14 mouse cellular contexts compared by ENCODE assay signal in genomic region chr4:132801176-132802077, GRCm38 (mm10). TPM values are rescaled to one million over a fixed set of nuclear protein-coding genes. Genes with fewer than 3 reads are reported as not detected.
DNase-seq lines count a peak whose midpoint lies in the region; ATAC-seq and TF ChIP-seq lines count a peak whose summit lies in the region.
"Had no signal": no experiment of that assay in that cellular context is flagged by ENCODE, and none has a peak within 500 bp of the region (broad histone marks: within the 10 kb centered on the region; RNA-seq: fewer than 3 reads in every experiment).

No protein-coding gene starts in this region.

- no peaks in the 10 kb centered on the region for H3K36me3 ChIP-seq in heart, adult 2 months (ENCODE audit: control insufficient read depth, insufficient read depth, low read length)
- H3K36me3 ChIP-seq in heart, embryonic 12.5 days: no peaks in the 10 kb centered on the region
- no peaks in the 10 kb centered on the region for H3K36me3 ChIP-seq in liver, embryonic 12.5 days
- H3K36me3 ChIP-seq in stomach, embryonic 16.5 days (ENCODE audit: control insufficient read depth, insufficient read depth, low read length): no peaks in the 10 kb centered on the region
- H3K36me3 ChIP-seq: forebrain, embryonic 10.5 days; neural tube, embryonic 12.5 days had no signal

- TF ChIP-seq EP300 in heart, adult 2 months (IDR thresholded peaks at IDR 0.05; ENCODE audit: insufficient read depth, low read depth, low read length): no peak

- no peak overlapping the region for H3K4me3 ChIP-seq in heart, adult 2 months
- no peak overlapping the region for H3K4me3 ChIP-seq in heart, embryonic 12.5 days
- H3K4me3 ChIP-seq in liver, embryonic 12.5 days: peak overlapping the region; percentile 37
- no peak overlapping the region for H3K4me3 ChIP-seq in stomach, embryonic 16.5 days (replicated peaks; ENCODE audit: low read length)
- H3K4me3 ChIP-seq: forebrain, embryonic 10.5 days; neural tube, embryonic 12.5 days had no signal

- DNase-seq in heart, adult 2 months: no peak
- DNase-seq in spleen, postnatal 36 days (ENCODE audit: low spot score in 2 of 2): peak; percentile 43 to 51
- DNase-seq in spleen, adult 18-20 months: no peak
- DNase-seq in layer of hippocampus, adult 9-10 months (ENCODE audit: low spot score): no peak
- DNase-seq in Muller cell, postnatal 12 days (ENCODE audit: inconsistent ontology term): no peak
- DNase-seq: left cerebral cortex, postnatal 4 days; right cerebral cortex, adult 18-20 months had no signal

- no peak for TF ChIP-seq CTCF in heart, adult 2 months (IDR thresholded peaks at IDR 0.05)

- no peaks in the 10 kb centered on the region for H3K79me2 ChIP-seq in heart, adult 2 months (replicated peaks; ENCODE audit: control insufficient read depth, insufficient read depth, low read length)

- H3K9me3 ChIP-seq in heart, embryonic 12.5 days (replicated peaks): no peaks in the 10 kb centered on the region
- H3K9me3 ChIP-seq in liver, embryonic 12.5 days (replicated peaks): no peaks in the 10 kb centered on the region
- no peaks in the 10 kb centered on the region for H3K9me3 ChIP-seq in stomach, embryonic 16.5 days (replicated peaks; ENCODE audit: control insufficient read depth, low read length)
- H3K9me3 ChIP-seq: forebrain, embryonic 10.5 days; neural tube, embryonic 12.5 days had no signal

- no peak overlapping the region for H3K9ac ChIP-seq in heart, adult 2 months (ENCODE audit: low read depth, low read length)
- H3K9ac ChIP-seq in heart, embryonic 12.5 days: no peak overlapping the region
- peak overlapping the region; percentile 40 for H3K9ac ChIP-seq in liver, embryonic 12.5 days
- H3K9ac ChIP-seq in stomach, embryonic 16.5 days (ENCODE audit: low read length): no peak overlapping the region
- H3K9ac ChIP-seq: neural tube, embryonic 12.5 days had no signal

- peak overlapping the region; percentile 69; the same call in 1 of the 2 replicates for H3K27ac ChIP-seq in heart, adult 2 months
- no peak overlapping the region for H3K27ac ChIP-seq in heart, embryonic 12.5 days (ENCODE audit: poor library complexity, severe bottlenecking)
- H3K27ac ChIP-seq in liver, embryonic 12.5 days: peak overlapping the region; percentile 43; the same call in 1 of the 2 replicates
- H3K27ac ChIP-seq in stomach, embryonic 16.5 days (ENCODE audit: low read length): 0 out of 2 replicates have a peak overlapping the region, but pooled peaks have one; percentile 14
- H3K27ac ChIP-seq: forebrain, embryonic 10.5 days; neural tube, embryonic 12.5 days had no signal

- TF ChIP-seq POLR2A in heart, adult 2 months (IDR thresholded peaks at IDR 0.05; ENCODE audit: insufficient read depth, low read depth, low read length): no peak

- no peaks in the 10 kb centered on the region for H3K27me3 ChIP-seq in heart, adult 2 months (ENCODE audit: control insufficient read depth, insufficient read depth, low read length)
- 0 out of 2 replicates have a peak, but pooled peaks cover 7% of the 10 kb centered on the region for H3K27me3 ChIP-seq in heart, embryonic 12.5 days (replicated peaks)
- peaks cover 11% of the 10 kb centered on the region for H3K27me3 ChIP-seq in liver, embryonic 12.5 days (replicated peaks)
- H3K27me3 ChIP-seq in stomach, embryonic 16.5 days (ENCODE audit: control insufficient read depth, insufficient read depth, low read length): no peaks in the 10 kb centered on the region
- H3K27me3 ChIP-seq: neural tube, embryonic 12.5 days had no signal

- WGBS in heart, adult 2 months: 89% methylated on average over 18 of the region's 18 CpGs
- 81% methylated on average over 18 of the region's 18 CpGs for WGBS in heart, embryonic 12.5 days
- 58% methylated on average over 18 of the region's 18 CpGs for WGBS in liver, embryonic 12.5 days (ENCODE audit: insufficient replicate concordance)
- 80% methylated on average over 18 of the region's 18 CpGs for WGBS in stomach, embryonic 16.5 days

- no peak overlapping the region for H3K4me2 ChIP-seq in heart, embryonic 12.5 days
- H3K4me2 ChIP-seq in liver, embryonic 12.5 days: peak overlapping the region; percentile 63
- no peak overlapping the region for H3K4me2 ChIP-seq in stomach, embryonic 16.5 days (ENCODE audit: low read depth, low read length)
- H3K4me2 ChIP-seq: midbrain, embryonic 11.5 days; neural tube, embryonic 12.5 days had no signal

- peaks cover 5% of the 10 kb centered on the region for H3K4me1 ChIP-seq in heart, adult 2 months (ENCODE audit: control insufficient read depth, insufficient read depth, low read length)
- H3K4me1 ChIP-seq in heart, embryonic 12.5 days (replicated peaks): peaks cover 6% of the 10 kb centered on the region; the same call in 1 of the 2 replicates
- peaks cover 35% of the 10 kb centered on the region for H3K4me1 ChIP-seq in liver, embryonic 12.5 days
- H3K4me1 ChIP-seq in stomach, embryonic 16.5 days (ENCODE audit: control insufficient read depth, insufficient read depth, low read length): no peaks in the 10 kb centered on the region
- H3K4me1 ChIP-seq: forebrain, embryonic 10.5 days; neural tube, embryonic 12.5 days had no signal

- no peak for ATAC-seq in heart, embryonic 12.5 days (ENCODE audit: insufficient number of reproducible peaks, low FRiP score)
- peak; percentile 57; the same call in 1 of the 2 replicates for ATAC-seq in liver, embryonic 12.5 days
- ATAC-seq in stomach, embryonic 16.5 days (ENCODE audit: insufficient read depth, low FRiP score): no peak
- ATAC-seq: hindbrain, embryonic 16.5 days had no signal

- intact Hi-C loops in heart, adult 2 months (cut with DNase I): no loop called here

RNA-seq across cellular contexts. Expression of gene Themis2, which starts 5.2 kb away (rescaled TPM):
- 1 to 10 TPM; 1.7 to 2.1 TPM for total RNA-seq in heart, adult 2 months (2021)
- 2.4 and 4.5 TPM in 2 replicates for polyA plus RNA-seq in heart, adult 2 months (2012; rRNA removed)
- 0.50 TPM in 2 replicates for polyA plus RNA-seq in heart, embryonic 12.5 days (2016; fragmentation: Nextera tagmentation; extraction: Ambion mirVana)
- polyA plus RNA-seq in liver, embryonic 12.5 days (2016; fragmentation: Nextera tagmentation; extraction: Ambion mirVana): 2.1 and 2.3 TPM in 2 replicates
- polyA plus RNA-seq in stomach, embryonic 16.5 days (2015; fragmentation: Nextera tagmentation; extraction: Ambion mirVana): 1.4 and 1.8 TPM in 2 replicates

RNA-seq across cellular contexts. Expression of gene Rpa2, which starts 33.3 kb away (rescaled TPM):
- total RNA-seq in heart, adult 2 months (2021): 10 to 100 TPM; 10.5 to 12.4 TPM
- 9.9 and 14.9 TPM in 2 replicates for polyA plus RNA-seq in heart, adult 2 months (2012; rRNA removed)
- polyA plus RNA-seq in heart, embryonic 12.5 days (2016; fragmentation: Nextera tagmentation; extraction: Ambion mirVana): 85.0 and 87.4 TPM in 2 replicates
- polyA plus RNA-seq in liver, embryonic 12.5 days (2016; fragmentation: Nextera tagmentation; extraction: Ambion mirVana): 123 and 128 TPM in 2 replicates
- polyA plus RNA-seq in stomach, embryonic 16.5 days (2015; fragmentation: Nextera tagmentation; extraction: Ambion mirVana): 67.0 and 75.3 TPM in 2 replicates

RNA-seq across cellular contexts. Expression of gene Ppp1r8, which starts 41.5 kb away (rescaled TPM):
- 10 to 100 TPM; 18.2 to 19.3 TPM for total RNA-seq in heart, adult 2 months (2021)
- 18.2 and 33.1 TPM in 2 replicates for polyA plus RNA-seq in heart, adult 2 months (2012; rRNA removed)
- 28.6 and 30.0 TPM in 2 replicates for polyA plus RNA-seq in heart, embryonic 12.5 days (2016; fragmentation: Nextera tagmentation; extraction: Ambion mirVana)
- polyA plus RNA-seq in liver, embryonic 12.5 days (2016; fragmentation: Nextera tagmentation; extraction: Ambion mirVana): 30.7 and 32.6 TPM in 2 replicates
- polyA plus RNA-seq in stomach, embryonic 16.5 days (2015; fragmentation: Nextera tagmentation; extraction: Ambion mirVana): 52.0 and 54.1 TPM in 2 replicates

RNA-seq across cellular contexts. Expression of gene Smpdl3b, which starts 44.4 kb away (rescaled TPM):
- total RNA-seq in heart, adult 2 months (2021): under 1 TPM; 0.82 to 0.86 TPM
- 1.3 TPM in 2 replicates for polyA plus RNA-seq in heart, adult 2 months (2012; rRNA removed)
- 6.5 and 6.9 TPM in 2 replicates for polyA plus RNA-seq in heart, embryonic 12.5 days (2016; fragmentation: Nextera tagmentation; extraction: Ambion mirVana)
- 1.9 and 2.0 TPM in 2 replicates for polyA plus RNA-seq in liver, embryonic 12.5 days (2016; fragmentation: Nextera tagmentation; extraction: Ambion mirVana)
- 5.3 and 6.3 TPM in 2 replicates for polyA plus RNA-seq in stomach, embryonic 16.5 days (2015; fragmentation: Nextera tagmentation; extraction: Ambion mirVana)

Comparison
In these comparisons a context has a peak if more than half of its experiments do, and no peak if none do; other contexts are left out.
1. DNase-seq: peak in spleen, postnatal 36 days (2 of 2); none in heart, adult 2 months (0 of 2), spleen, adult 18-20 months (0 of 2), layer of hippocampus, adult 9-10 months (single experiment) and Muller cell, postnatal 12 days (single experiment).